ENCODE assay signal across 12 mouse cellular contexts in genomic region chr17:49079647-49080046, GRCm38 (mm10).
"Had no signal": no experiment of that assay in that cellular context is flagged by ENCODE, and none has a peak within 500 bp of the region (broad histone marks: within the 10 kb centered on the region; RNA-seq: fewer than 3 reads in every experiment).

No protein-coding gene starts in this region.

- ATAC-seq: midbrain, embryonic 16.5 days had no signal

- DNase-seq: liver, embryonic 13.5 days; lung, adult 18-20 months; lung, embryonic 14.5 days; lung, postnatal 10 days; lung, postnatal 4 days; midbrain, embryonic 14.5 days; retina, postnatal 1 day; right cerebral cortex, adult 18-20 months; right cerebral cortex, postnatal 25 days; right cerebral cortex, postnatal 4 days; spleen, adult 18-20 months had no signal
